31 mouse cellular contexts compared by ENCODE assay signal in the genomic region with DNA sequence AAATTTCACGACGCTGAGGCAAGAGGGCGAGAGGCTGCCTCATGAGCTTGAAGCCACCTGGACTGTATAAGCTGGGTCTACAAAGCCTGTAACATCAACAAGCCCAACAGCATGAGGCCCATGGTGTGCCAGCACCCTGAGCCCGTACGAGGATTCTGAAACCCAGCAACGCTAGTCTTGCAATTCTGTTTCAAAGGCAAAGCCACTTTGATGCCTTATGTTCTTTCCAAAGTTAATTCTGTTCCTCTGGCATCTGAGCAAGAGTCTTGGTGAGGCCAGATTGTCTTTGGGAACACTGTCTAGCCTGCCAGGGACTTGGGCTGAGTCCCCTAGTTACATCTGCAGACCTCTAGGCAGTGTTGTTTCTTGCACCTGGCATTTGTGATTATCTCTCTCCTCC. TPM values are rescaled to one million over a fixed set of nuclear protein-coding genes. Genes with fewer than 3 reads are reported as not detected.
DNase-seq lines count a peak whose midpoint lies in the region; ATAC-seq lines count a peak whose summit lies in the region.
"Had no signal": no experiment of that assay in that cellular context is flagged by ENCODE, and none has a peak within 500 bp of the region (broad histone marks: within the 10 kb centered on the region; RNA-seq: fewer than 3 reads in every experiment).

No protein-coding gene starts in this region.

- H3K27me3 ChIP-seq in forebrain, embryonic 16.5 days (replicated peaks; ENCODE audit: control insufficient read depth, insufficient read depth, low read length): no peaks in the 10 kb centered on the region
- no peaks in the 10 kb centered on the region for H3K27me3 ChIP-seq in forebrain, embryonic 13.5 days
- H3K27me3 ChIP-seq: heart, embryonic 13.5 days; hindbrain, embryonic 15.5 days; liver, embryonic 12.5 days had no signal

- peak overlapping the region; percentile 53; the same call in 1 of the 2 replicates for H3K27ac ChIP-seq in forebrain, embryonic 16.5 days (ENCODE audit: low read length)
- H3K27ac ChIP-seq in forebrain, embryonic 13.5 days: no peak overlapping the region
- H3K27ac ChIP-seq: heart, embryonic 13.5 days; hindbrain, embryonic 10.5 days; hindbrain, embryonic 15.5 days; liver, embryonic 12.5 days had no signal

- WGBS in forebrain, embryonic 16.5 days: 80% methylated on average over 6 of the region's 6 CpGs
- whole genome bisulfite sequencing in forebrain, embryonic 13.5 days: 91% methylated on average over 6 of the region's 6 CpGs

- intact Hi-C loops in heart, postnatal 25 days (cut with DNase I): no loop called here

- H3K4me3 ChIP-seq in forebrain, embryonic 16.5 days (replicated peaks; ENCODE audit: low read length): no peak overlapping the region
- no peak overlapping the region for H3K4me3 ChIP-seq in forebrain, embryonic 13.5 days
- H3K4me3 ChIP-seq: heart, embryonic 13.5 days; hindbrain, embryonic 10.5 days; hindbrain, embryonic 15.5 days; liver, embryonic 12.5 days had no signal

- H3K9me3 ChIP-seq in forebrain, embryonic 16.5 days (ENCODE audit: control insufficient read depth, low read length): no peaks in the 10 kb centered on the region
- H3K9me3 ChIP-seq in forebrain, embryonic 13.5 days (replicated peaks): no peaks in the 10 kb centered on the region
- H3K9me3 ChIP-seq: heart, embryonic 13.5 days; hindbrain, embryonic 10.5 days; hindbrain, embryonic 15.5 days; liver, embryonic 12.5 days had no signal

- no peak for ATAC-seq in forebrain, embryonic 16.5 days
- no peak for ATAC-seq in forebrain, embryonic 13.5 days
- ATAC-seq: CD4-positive, CD25-positive, alpha-beta regulatory T cell, adult 4 months; inflammation-experienced regulatory T-cells, adult 6 months; liver, embryonic 12.5 days; liver, postnatal 0 days; midbrain, embryonic 16.5 days had no signal

- H3K4me1 ChIP-seq in forebrain, embryonic 16.5 days (replicated peaks; ENCODE audit: control insufficient read depth, insufficient read depth, low read length): peaks cover 4% of the 10 kb centered on the region; the same call in 1 of the 2 replicates
- no peaks in the 10 kb centered on the region for H3K4me1 ChIP-seq in forebrain, embryonic 13.5 days
- H3K4me1 ChIP-seq: hindbrain, embryonic 15.5 days had no signal

- DNase-seq in heart, adult 11 months: peak; percentile 80
- DNase-seq in heart, postnatal 25 days (ENCODE audit: low spot score): no peak
- DNase-seq in right cerebral cortex, postnatal 25 days: peak; percentile 36
- no peak for DNase-seq in right cerebral cortex, postnatal 36 days (ENCODE audit: low spot score in 2 of 2)
- DNase-seq in spleen, postnatal 36 days (ENCODE audit: low spot score in 2 of 2): no peak
- DNase-seq: adrenal gland, postnatal 25 days; cerebellum, adult 18-20 months; cerebellum, postnatal 14 days; heart, postnatal 10 days; kidney, adult 11 months; kidney, postnatal 14 days; left cerebral cortex, postnatal 4 days; liver, postnatal 0 days; lung, postnatal 36 days; right cerebral cortex, postnatal 4 days; thymus, postnatal 4 days had no signal

- peaks cover 9% of the 10 kb centered on the region for H3K36me3 ChIP-seq in forebrain, embryonic 16.5 days (ENCODE audit: control insufficient read depth, insufficient read depth)
- peaks cover 52% of the 10 kb centered on the region for H3K36me3 ChIP-seq in forebrain, embryonic 13.5 days (ENCODE audit: poor library complexity, severe bottlenecking)

- H3K4me2 ChIP-seq in forebrain, embryonic 16.5 days (ENCODE audit: low read length): no peak overlapping the region
- H3K4me2 ChIP-seq in forebrain, embryonic 13.5 days: no peak overlapping the region
- H3K4me2 ChIP-seq: heart, embryonic 13.5 days; hindbrain, embryonic 15.5 days; liver, embryonic 12.5 days; midbrain, embryonic 11.5 days had no signal

- no peak overlapping the region for H3K9ac ChIP-seq in forebrain, embryonic 16.5 days (replicated peaks; ENCODE audit: low read depth, low read length)
- no peak overlapping the region for H3K9ac ChIP-seq in forebrain, embryonic 13.5 days
- H3K9ac ChIP-seq: heart, embryonic 13.5 days; hindbrain, embryonic 15.5 days; liver, embryonic 12.5 days; liver, postnatal 0 days had no signal

RNA-seq across cellular contexts. Expression of gene Mthfr, which starts 20.1 kb away (rescaled TPM):
- polyA plus RNA-seq in forebrain, embryonic 16.5 days (2015; fragmentation: Nextera tagmentation; extraction: Ambion mirVana): 17.3 and 22.0 TPM in 2 replicates
- polyA plus RNA-seq in forebrain, embryonic 13.5 days (2015; fragmentation: Nextera tagmentation; extraction: Ambion mirVana): 15.9 and 18.2 TPM in 2 replicates
- 10 to 100 TPM in 1 of 2 experiments, 1 to 10 TPM in 1; 9.7 to 11.3 TPM for total RNA-seq in heart, postnatal 25 days (2021)

RNA-seq across cellular contexts. Expression of gene Clcn6, which starts 20.4 kb away (rescaled TPM):
- 34.3 and 40.6 TPM in 2 replicates for polyA plus RNA-seq in forebrain, embryonic 16.5 days (2015; fragmentation: Nextera tagmentation; extraction: Ambion mirVana)
- 21.6 and 24.8 TPM in 2 replicates for polyA plus RNA-seq in forebrain, embryonic 13.5 days (2015; fragmentation: Nextera tagmentation; extraction: Ambion mirVana)
- total RNA-seq in heart, postnatal 25 days (2021): 1 to 10 TPM; 8.6 to 8.7 TPM

RNA-seq across cellular contexts. Expression of gene Agtrap, which starts 28.8 kb away (rescaled TPM):
- polyA plus RNA-seq in forebrain, embryonic 16.5 days (2015; fragmentation: Nextera tagmentation; extraction: Ambion mirVana): 4.7 and 5.5 TPM in 2 replicates
- polyA plus RNA-seq in forebrain, embryonic 13.5 days (2015; fragmentation: Nextera tagmentation; extraction: Ambion mirVana): 6.9 and 8.3 TPM in 2 replicates
- total RNA-seq in heart, postnatal 25 days (2021): 10 to 100 TPM; 43.0 to 43.5 TPM

RNA-seq across cellular contexts. Expression of gene Nppa, which starts 58.5 kb away (rescaled TPM):
- 0.83 TPM in 1 of 2 replicates, not detected in the other for polyA plus RNA-seq in forebrain, embryonic 16.5 days (2015; fragmentation: Nextera tagmentation; extraction: Ambion mirVana)
- 0.79 and 2.4 TPM in 2 replicates for polyA plus RNA-seq in forebrain, embryonic 13.5 days (2015; fragmentation: Nextera tagmentation; extraction: Ambion mirVana)
- 1,000 to 10,000 TPM; 2,183 to 2,475 TPM for total RNA-seq in heart, postnatal 25 days (2021)
- total RNA-seq: adrenal gland, adult 18-20 months; adrenal gland, postnatal 25 days; gastrocnemius, postnatal 4 days; megakaryocyte, adult 5-6 weeks; neutrophil, adult 5-6 weeks had no signal
- polyA plus RNA-seq: CD4-positive, CD25-positive, alpha-beta regulatory T cell, adult 4 months; inflammation-experienced regulatory T-cells, adult 6 months; testis, adult 2 months had no signal

Comparison
In these comparisons a context has a peak if more than half of its experiments do, and no peak if none do; other contexts are left out.
1. DNase-seq: peak in heart, adult 11 months (single experiment) and right cerebral cortex, postnatal 25 days (single experiment); none in heart, postnatal 25 days (single experiment), right cerebral cortex, postnatal 36 days (0 of 2) and spleen, postnatal 36 days (0 of 2).